Mouse (Mus musculus): ENCODE measurements around the gene Slc35f3. TPM values are rescaled to one million over a fixed set of nuclear protein-coding genes. Genes with fewer than 3 reads are reported as not detected.
A peak's percentile ranks its signal among the peaks of the same experiment; 100 is the strongest.

Slc35f3 gene
- polyA plus RNA-seq, 1 experiment from 2014 or later, result 0.68 TPM

- Histone ChIP-seq H3K9ac (ENCODE audit: low read length) (no peak overlapping the region), H3K27ac (replicated peaks) (no peak overlapping the region), H3K4me3 (ENCODE audit: low read depth, low read length) (no peak overlapping the region), H3K4me1 (replicated peaks; ENCODE audit: control insufficient read depth, insufficient read depth) (no peaks in the 10 kb centered on the region), H3K4me2 (replicated peaks; ENCODE audit: low read depth) (no peak overlapping the region), H3K36me3 (ENCODE audit: control insufficient read depth, insufficient read depth, low read length) (no peaks in the 10 kb centered on the region), H3K27me3 (ENCODE audit: control insufficient read depth, insufficient read depth, low read length) (no peaks in the 10 kb centered on the region), H3K9me3 (ENCODE audit: control insufficient read depth, low read length) (no peaks in the 10 kb centered on the region)
- no peak for TF ChIP-seq EP300 (optimal IDR thresholded peaks at IDR 0.05)
- ATAC-seq (ENCODE audit: low FRiP score, low TSS enrichment), result no peak
- 70% methylated on average over 4 of the region's 4 CpGs for WGBS
- DNase-seq (ENCODE audit: low spot score), result no peak
These were observed 22.5 kb upstream of the Slc35f3 start for GRCm38 (mm10) chr8:126275886-126276285.

- WGBS, result 58% methylated on average over 10 of the region's 10 CpGs
- H3K36me3 ChIP-seq (ENCODE audit: control insufficient read depth, insufficient read depth, low read length), result no peaks in the 10 kb centered on the region
- no peak overlapping the region for H3K9ac ChIP-seq (ENCODE audit: low read length)
- no peaks in the 10 kb centered on the region for H3K4me1 ChIP-seq (replicated peaks; ENCODE audit: control insufficient read depth, insufficient read depth)
- H3K4me2 ChIP-seq (replicated peaks; ENCODE audit: low read depth), result no peak overlapping the region
- H3K9me3 ChIP-seq (ENCODE audit: control insufficient read depth, low read length), result no peaks in the 10 kb centered on the region
- no peak for DNase-seq (ENCODE audit: low spot score)
- H3K4me3 ChIP-seq (ENCODE audit: low read depth, low read length), result no peak overlapping the region
- TF ChIP-seq CTCF (IDR thresholded peaks at IDR 0.05; ENCODE audit: low read depth) (no peak), EP300 (optimal IDR thresholded peaks at IDR 0.05) (no peak)
- no peak for ATAC-seq (ENCODE audit: low FRiP score, low TSS enrichment)
- H3K27me3 ChIP-seq (ENCODE audit: control insufficient read depth, insufficient read depth, low read length), result no peaks in the 10 kb centered on the region
- H3K27ac ChIP-seq (replicated peaks), result no peak overlapping the region
These were observed 6.4 kb upstream of the Slc35f3 start for GRCm38 (mm10) chr8:126291951-126292350.

GRCm38 (mm10) chr8:126297284-126297845 is 993 bp upstream of the Slc35f3 start:
- DNase-seq (ENCODE audit: low spot score) (peak; percentile 39), ATAC-seq (ENCODE audit: low FRiP score, low TSS enrichment) (0 out of 2 replicates have a peak, but pooled peaks have one; percentile 36)
- WGBS, result 29% methylated on average over 1 of the region's 1 CpGs

GRCm38 (mm10) chr8:126299333-126299732 is 975 bp downstream of the Slc35f3 start:
- Histone ChIP-seq H3K9me3 (ENCODE audit: control insufficient read depth, low read length) (no peaks in the 10 kb centered on the region), H3K27me3 (ENCODE audit: control insufficient read depth, insufficient read depth, low read length) (no peaks in the 10 kb centered on the region), H3K9ac (ENCODE audit: low read length) (no peak overlapping the region), H3K4me3 (ENCODE audit: low read depth, low read length) (no peak overlapping the region), H3K27ac (replicated peaks) (no peak overlapping the region), H3K4me1 (replicated peaks; ENCODE audit: control insufficient read depth, insufficient read depth) (no peaks in the 10 kb centered on the region), H3K36me3 (ENCODE audit: control insufficient read depth, insufficient read depth, low read length) (no peaks in the 10 kb centered on the region), H3K4me2 (replicated peaks; ENCODE audit: low read depth) (no peak overlapping the region)
- 16% methylated on average over 7 of the region's 7 CpGs for WGBS
- ATAC-seq (ENCODE audit: low FRiP score, low TSS enrichment), result no peak
- DNase-seq (ENCODE audit: low spot score), result no peak
- TF ChIP-seq CTCF (IDR thresholded peaks at IDR 0.05; ENCODE audit: low read depth), result 0 out of 2 replicates have a peak, but pooled peaks have one; percentile 6
- TF ChIP-seq EP300 (optimal IDR thresholded peaks at IDR 0.05), result no peak

More at GRCm38 (mm10) chr8:126297284-126297845, 993 bp upstream of the Slc35f3 start:
- peak; percentile 79 for TF ChIP-seq CTCF (IDR thresholded peaks at IDR 0.05; ENCODE audit: low read depth)
- TF ChIP-seq EP300 (optimal IDR thresholded peaks at IDR 0.05), result no peak
- Histone ChIP-seq H3K36me3 (ENCODE audit: control insufficient read depth, insufficient read depth, low read length) (no peaks in the 10 kb centered on the region), H3K27ac (replicated peaks) (no peak overlapping the region), H3K4me1 (replicated peaks; ENCODE audit: control insufficient read depth, insufficient read depth) (no peaks in the 10 kb centered on the region), H3K9me3 (ENCODE audit: control insufficient read depth, low read length) (no peaks in the 10 kb centered on the region), H3K4me3 (ENCODE audit: low read depth, low read length) (no peak overlapping the region), H3K27me3 (ENCODE audit: control insufficient read depth, insufficient read depth, low read length) (no peaks in the 10 kb centered on the region), H3K4me2 (replicated peaks; ENCODE audit: low read depth) (no peak overlapping the region), H3K9ac (ENCODE audit: low read length) (no peak overlapping the region)

- Histone ChIP-seq H3K4me3 (ENCODE audit: low read depth, low read length) (no peak overlapping the region), H3K27ac (replicated peaks) (no peak overlapping the region), H3K27me3 (ENCODE audit: control insufficient read depth, insufficient read depth, low read length) (no peaks in the 10 kb centered on the region), H3K4me1 (replicated peaks; ENCODE audit: control insufficient read depth, insufficient read depth) (no peaks in the 10 kb centered on the region), H3K9ac (ENCODE audit: low read length) (no peak overlapping the region), H3K9me3 (ENCODE audit: control insufficient read depth, low read length) (no peaks in the 10 kb centered on the region), H3K4me2 (replicated peaks; ENCODE audit: low read depth) (no peak overlapping the region), H3K36me3 (ENCODE audit: control insufficient read depth, insufficient read depth, low read length) (no peaks in the 10 kb centered on the region)
- no peak for ATAC-seq (ENCODE audit: low FRiP score, low TSS enrichment)
- DNase-seq (ENCODE audit: low spot score), result no peak
- TF ChIP-seq CTCF (IDR thresholded peaks at IDR 0.05; ENCODE audit: low read depth) (no peak), EP300 (optimal IDR thresholded peaks at IDR 0.05) (no peak)
- WGBS, result 78% methylated on average over 5 of the region's 5 CpGs
These were observed 2.0 kb downstream of the Slc35f3 start for GRCm38 (mm10) chr8:126300350-126300749.

GRCm38 (mm10) chr8:126301580-126301979 is 3.2 kb downstream of the Slc35f3 start:
- Histone ChIP-seq H3K9me3 (ENCODE audit: control insufficient read depth, low read length) (no peaks in the 10 kb centered on the region), H3K4me3 (ENCODE audit: low read depth, low read length) (no peak overlapping the region), H3K27me3 (ENCODE audit: control insufficient read depth, insufficient read depth, low read length) (no peaks in the 10 kb centered on the region), H3K4me2 (replicated peaks; ENCODE audit: low read depth) (no peak overlapping the region), H3K27ac (replicated peaks) (no peak overlapping the region), H3K36me3 (ENCODE audit: control insufficient read depth, insufficient read depth, low read length) (no peaks in the 10 kb centered on the region), H3K9ac (ENCODE audit: low read length) (no peak overlapping the region), H3K4me1 (replicated peaks; ENCODE audit: control insufficient read depth, insufficient read depth) (no peaks in the 10 kb centered on the region)
- TF ChIP-seq EP300 (optimal IDR thresholded peaks at IDR 0.05) (no peak), CTCF (IDR thresholded peaks at IDR 0.05; ENCODE audit: low read depth) (no peak)
- no peak for DNase-seq (ENCODE audit: low spot score)
- no peak for ATAC-seq (ENCODE audit: low FRiP score, low TSS enrichment)
- 73% methylated on average over 6 of the region's 6 CpGs for WGBS
